Mouse (Mus musculus) CH12.LX (cell line): ENCODE measurements around the gene S100a7a. TPM values are rescaled to one million over a fixed set of nuclear protein-coding genes. Genes with fewer than 3 reads are reported as not detected.

Source experiments
- DNase-seq: peaks from one replicate; pipeline ENCODE4 v3.0.0-alpha.2; 2013; ENCODE audit errors: extremely low read depth
- H3K27ac ChIP-seq: 2 replicates; pipeline ENCODE4 v1.5.1; 2012; ENCODE audit warnings: low read depth, mild to moderate bottlenecking, control low read depth, moderate library complexity; ENCODE audit not compliant: insufficient read depth
- H3K27me3 ChIP-seq: replicated peaks from 2 replicates; pipeline ENCODE3; 2012; ENCODE audit warnings: inconsistent platforms
- H3K36me3 ChIP-seq, 2 experiments: replicated peaks in 1 of 2; 2 replicates each; pipeline versions ENCODE3 to v1.6.1; 2012; ENCODE audit warnings: inconsistent platforms in 1 of 2, low read length in 1 of 2, mild to moderate bottlenecking in 1 of 2, mixed read lengths in 1 of 2, moderate library complexity in 1 of 2; ENCODE audit not compliant: control insufficient read depth in 1 of 2, insufficient read depth in 1 of 2
- H3K4me1 ChIP-seq, 2 experiments: 2 replicates each; pipeline ENCODE4 v1.6.1; 2012; ENCODE audit warnings: inconsistent platforms in 1 of 2, moderate library complexity in 1 of 2; ENCODE audit not compliant: insufficient read depth in 2 of 2, control insufficient read depth in 1 of 2
- H3K4me2 ChIP-seq: 2 replicates; pipeline ENCODE4 v1.6.1; 2012; ENCODE audit warnings: low read depth, mild to moderate bottlenecking, control low read depth; ENCODE audit not compliant: poor library complexity, insufficient read depth, severe bottlenecking
- H3K4me3 ChIP-seq, 3 experiments: fragments of 150-350 bp in 1 of 3; sonication (generic) in 1 of 3; replicated peaks in 1 of 3; 2 replicates each; pipeline versions ENCODE3 to v1.5.1; 2011 to 2012; ENCODE audit warnings: low read depth in 2 of 3, low read length in 2 of 3, mild to moderate bottlenecking in 2 of 3, moderate library complexity in 2 of 3, control low read depth in 1 of 3, improper control_type of control experiment in 1 of 3, inconsistent platforms in 1 of 3, mixed read lengths in 1 of 3; ENCODE audit not compliant: poor library complexity in 1 of 3
- H3K79me2 ChIP-seq: replicated peaks from 2 replicates; pipeline ENCODE4 v1.6.1; 2012; ENCODE audit warnings: mild to moderate bottlenecking, moderate library complexity; ENCODE audit not compliant: control insufficient read depth, poor library complexity, insufficient read depth, severe bottlenecking; ENCODE audit errors: extremely low read depth
- H3K9ac ChIP-seq: 2 replicates; pipeline ENCODE4 v1.6.1; 2012; ENCODE audit warnings: low read depth, mild to moderate bottlenecking, control low read depth, moderate library complexity; ENCODE audit not compliant: insufficient read depth
- H3K9me3 ChIP-seq: replicated peaks from 2 replicates; pipeline ENCODE3; 2012; ENCODE audit warnings: low read length, inconsistent platforms, mixed read lengths
- BHLHE40 ChIP-seq: IDR thresholded peaks from 2 replicates; pipeline ENCODE4 v1.6.1; 2011; ENCODE audit warnings: mild to moderate bottlenecking, low read depth, low read length, improper control_type of control experiment
- CHD1 ChIP-seq: IDR thresholded peaks from 2 replicates; pipeline ENCODE4 v1.6.1; 2012; ENCODE audit warnings: low read depth, low read length, improper control_type of control experiment, inconsistent platforms
- CTCF ChIP-seq, 2 experiments: IDR thresholded peaks in 1 of 2; conservative IDR thresholded peaks in 1 of 2; 2 replicates each; pipeline ENCODE4 v1.5.1; 2011 to 2012; ENCODE audit warnings: low read depth in 2 of 2, low read length in 2 of 2, improper control_type of control experiment in 1 of 2, inconsistent platforms in 1 of 2, mild to moderate bottlenecking in 1 of 2, moderate library complexity in 1 of 2
- E2F4 ChIP-seq: IDR thresholded peaks from 2 replicates; pipeline ENCODE4 v1.6.1; 2011; ENCODE audit warnings: low read depth, low read length, improper control_type of control experiment; ENCODE audit not compliant: insufficient replicate concordance
- EP300 ChIP-seq: IDR thresholded peaks from 2 replicates; pipeline ENCODE4 v1.6.1; 2011; ENCODE audit warnings: low read length, improper control_type of control experiment
- ETS1 ChIP-seq: conservative IDR thresholded peaks from 2 replicates; pipeline ENCODE4 v1.6.1; 2012; ENCODE audit warnings: low read depth, mild to moderate bottlenecking, inconsistent platforms, low read length, improper control_type of control experiment, moderate library complexity
- GABPA ChIP-seq: IDR thresholded peaks from 2 replicates; pipeline ENCODE4 v1.6.1; 2012; ENCODE audit warnings: low read depth, low read length, improper control_type of control experiment, inconsistent platforms; ENCODE audit not compliant: insufficient replicate concordance
- IRF4 ChIP-seq: IDR thresholded peaks from 2 replicates; pipeline ENCODE4 v1.6.1; 2014; ENCODE audit warnings: low read depth, mild to moderate bottlenecking, inconsistent platforms, low read length, improper control_type of control experiment
- JUN ChIP-seq: IDR thresholded peaks from 2 replicates; pipeline ENCODE4 v1.6.1; 2011; ENCODE audit warnings: low read depth, mild to moderate bottlenecking, low read length, improper control_type of control experiment, moderate library complexity; ENCODE audit not compliant: insufficient read depth
- MAFK ChIP-seq: IDR thresholded peaks from 2 replicates; pipeline ENCODE4 v1.6.1; 2011; ENCODE audit warnings: low read length, improper control_type of control experiment; ENCODE audit not compliant: insufficient replicate concordance
- MAX ChIP-seq: IDR thresholded peaks from 2 replicates; pipeline ENCODE4 v1.6.1; 2011; ENCODE audit warnings: low read length, improper control_type of control experiment
- MAZ ChIP-seq: IDR thresholded peaks from 2 replicates; pipeline ENCODE4 v1.6.1; 2012; ENCODE audit warnings: low read depth, mild to moderate bottlenecking, inconsistent platforms, low read length, improper control_type of control experiment, moderate library complexity
- MXI1 ChIP-seq: IDR thresholded peaks from 2 replicates; pipeline ENCODE4 v1.6.1; 2011; ENCODE audit warnings: mild to moderate bottlenecking, low read depth, low read length, improper control_type of control experiment
- NRF1 ChIP-seq: IDR thresholded peaks from 2 replicates; pipeline ENCODE4 v1.6.1; 2014; ENCODE audit warnings: low read depth, mild to moderate bottlenecking, inconsistent platforms, low read length, improper control_type of control experiment, moderate library complexity
- POLR2A ChIP-seq: IDR thresholded peaks from 2 replicates; pipeline ENCODE4 v1.6.1; 2011; ENCODE audit warnings: low read depth, mild to moderate bottlenecking, improper control_type of control experiment, low read length
- RAD21 ChIP-seq: IDR thresholded peaks from 2 replicates; pipeline ENCODE4 v1.6.1; 2011; ENCODE audit warnings: low read depth, mild to moderate bottlenecking, low read length, improper control_type of control experiment, moderate library complexity
- SMC3 ChIP-seq: IDR thresholded peaks from 2 replicates; pipeline ENCODE4 v1.6.1; 2011; ENCODE audit warnings: low read depth, low read length, improper control_type of control experiment
- TBP ChIP-seq: conservative IDR thresholded peaks from 2 replicates; pipeline ENCODE4 v1.6.1; 2011; ENCODE audit warnings: low read depth, low read length, improper control_type of control experiment
- TCF12 ChIP-seq: IDR thresholded peaks from 2 replicates; pipeline ENCODE4 v1.6.1; 2014; ENCODE audit warnings: low read depth, mild to moderate bottlenecking, inconsistent platforms, low read length, improper control_type of control experiment
- USF1 ChIP-seq: IDR thresholded peaks from 2 replicates; pipeline ENCODE4 v1.6.1; 2014; ENCODE audit warnings: low read depth, mild to moderate bottlenecking, inconsistent platforms, low read length, improper control_type of control experiment
- ZNF384 ChIP-seq: IDR thresholded peaks from 2 replicates; pipeline ENCODE4 v1.6.1; 2012; ENCODE audit warnings: low read depth, low read length, improper control_type of control experiment, inconsistent platforms
- dilution Hi-C: fragments of 300-500 bp; cut with MboI; formaldehyde crosslinking; loops from 2 replicates; pipeline ENCODE4 v1.14.3; 2020; ENCODE audit warnings: low sequenced_read_pairs; ENCODE audit not compliant: extremely low pct_unique_long_range_greater_than_20kb, extremely low pct_ligation_motif_present
- in situ Hi-C: fragments of 300-500 bp; cut with MboI; formaldehyde crosslinking; loops from 3 replicates; pipeline ENCODE4 v1.14.3; 2019; ENCODE audit warnings: low sequenced_read_pairs, low pct_ligation_motif_present, low pct_unique_long_range_greater_than_20kb, mixed read lengths
- polyA plus RNA-seq: library from polyadenylated mRNA; unstranded; fragments of >175 nt; gene quantifications from 2 replicates; pipeline ENCODE4 v1.2.1, GENCODE M21; 2012; ENCODE audit warnings: low read depth; ENCODE audit not compliant: insufficient read length
- total RNA-seq, 2 experiments: library from RNA; depleted of rRNA; stranded (reverse); fragments of 300-350 nt in 1 of 2; fragments of >200 nt in 1 of 2; gene quantifications; 2 replicates each; pipeline ENCODE4 v1.2.3; 2012 to 2014

Gene S100a7a
- total and polyA plus RNA-seq, 3 experiments = not detected

DNA sequence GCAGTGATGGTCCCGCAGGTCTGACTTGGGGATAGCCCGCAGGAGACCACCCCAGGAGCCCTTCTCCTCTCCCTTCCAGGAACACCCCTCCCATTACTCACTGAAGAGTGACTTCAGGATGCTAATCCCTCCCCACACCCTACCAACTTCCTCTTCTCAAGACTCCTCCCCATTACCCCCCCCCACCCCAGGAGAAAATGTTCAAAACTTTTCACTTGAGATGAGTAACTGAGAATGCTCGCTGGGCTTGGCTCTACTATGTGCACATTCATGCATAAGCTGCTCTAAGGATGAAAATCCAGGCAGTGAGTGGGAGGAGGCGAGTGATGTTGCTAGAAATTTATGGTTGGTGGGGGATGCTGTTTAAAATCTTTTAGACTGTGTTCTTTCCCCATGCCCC is 41.8 kb upstream of the S100a7a start:
- peaks cover 0 to 42% of the 10 kb centered on the region in 2 experiments; a peak in 2 of 4 replicates for H3K4me1 ChIP-seq
- dilution Hi-C loops = no loop called here
- no peak overlapping the region for H3K4me3 ChIP-seq
- no peak overlapping the region for H3K27ac ChIP-seq
- no peaks in the 10 kb centered on the region for H3K9me3 ChIP-seq
- TF ChIP-seq POLR2A = no peak
- no peak for TF ChIP-seq CTCF (conservative IDR thresholded peaks at IDR 0.05 in 1 of 2, IDR thresholded peaks at IDR 0.05 in 1 of 2; ENCODE audit: low read depth in 2 of 2, low read length in 2 of 2)
- TF ChIP-seq TBP = no peak
- no peak for TF ChIP-seq ETS1
- no peak for TF ChIP-seq E2F4
- TF ChIP-seq JUN = no peak
- TF ChIP-seq EP300 = no peak
- no peak for TF ChIP-seq ZNF384
- no peak for TF ChIP-seq MXI1
- no peak for TF ChIP-seq MAFK
- TF ChIP-seq BHLHE40 = no peak
- no peak for TF ChIP-seq MAX
- TF ChIP-seq CHD1 = no peak
- no peak for TF ChIP-seq GABPA
- TF ChIP-seq TCF12 = no peak
- peak; percentile 42 for DNase-seq
- no peaks in the 10 kb centered on the region for H3K79me2 ChIP-seq
- peaks cover 5% of the 10 kb centered on the region for H3K27me3 ChIP-seq
- in situ Hi-C loops = loop anchor here (5.0 kb wide), 1 partner anchor 105 kb away; the partner anchor contains the start of gene Chtop
- no peak overlapping the region for H3K4me2 ChIP-seq
- no peaks in the 10 kb centered on the region for H3K36me3 ChIP-seq
- H3K9ac ChIP-seq = no peak overlapping the region

- dilution Hi-C loops = no loop called here
- peaks cover 5% of the 10 kb centered on the region for H3K27me3 ChIP-seq
- H3K27ac ChIP-seq = no peak within 1 kb of the TSS
- no peaks in the 10 kb centered on the region for H3K79me2 ChIP-seq
- H3K4me3 ChIP-seq = no peak within 1 kb of the TSS
- H3K9me3 ChIP-seq = no peaks in the 10 kb centered on the region
- no peak within 1 kb of the TSS for H3K4me2 ChIP-seq
- H3K9ac ChIP-seq = no peak within 1 kb of the TSS
- no peak for TF ChIP-seq MAFK
- TF ChIP-seq NRF1 = no peak
- peak; percentile 8 for TF ChIP-seq RAD21
- no peak for TF ChIP-seq POLR2A
- peak; percentile 55 for TF ChIP-seq SMC3
- TF ChIP-seq TCF12 = no peak
- TF ChIP-seq CTCF (conservative IDR thresholded peaks at IDR 0.05 in 1 of 2, IDR thresholded peaks at IDR 0.05 in 1 of 2; ENCODE audit: low read depth in 2 of 2, low read length in 2 of 2) = peak; percentile 78 to 79
- TF ChIP-seq BHLHE40 = peak; percentile 53; the same call in 1 of the 2 replicates
- TF ChIP-seq JUN = no peak
- TF ChIP-seq MAZ = no peak
- TF ChIP-seq E2F4 = no peak
- TF ChIP-seq IRF4 = 0 out of 2 replicates have a peak, but pooled peaks have one; percentile 15
- TF ChIP-seq GABPA = no peak
- TF ChIP-seq USF1 = no peak
- H3K4me1 ChIP-seq = peaks cover 0 to 39% of the 10 kb centered on the region in 2 experiments; a peak in 2 of 4 replicates
- no peaks in the 10 kb centered on the region for H3K36me3 ChIP-seq
- in situ Hi-C loops = loop anchor here (5.0 kb wide), 1 partner anchor 106 kb away; the partner anchor contains the start of gene Chtop
- peak; percentile 72 for DNase-seq
These were observed 41.0 kb upstream of the S100a7a start, which contains the start of gene S100a6 for GRCm38 (mm10) chr3:90612728-90613291. Gene S100a6, plus strand, starts transcription at chr3:90612882.
